Mouse (Mus musculus) central nervous system, embryonic 14 days (tissue): Measurements from ENCODE around the gene Gm4131. TPM values are rescaled to one million over a fixed set of nuclear protein-coding genes. Genes with fewer than 3 reads are reported as not detected.

Experiments used
- polyA plus RNA-seq: library from polyadenylated mRNA; depleted of rRNA; stranded (reverse); fragments of >200 nt; gene quantifications from 2 replicates; pipeline ENCODE4 v1.2.3, GENCODE M21; 2012; rRNA removed

The Gm4131 gene
- polyA plus RNA-seq = not detected in 2 replicates

GRCm38 (mm10) chr14:62566821-62567220 lies at the start of gene Gm4131:
TSS of gene Gm4131 (minus strand) at chr14:62566921.

GRCm38 (mm10) chr14:62555309-62555829 lies 11.4 kb downstream of the Gm4131 start, which contains the start of gene Fam124a:
TSS of gene Fam124a (plus strand) at chr14:62555737.

GRCm38 (mm10) chr14:62456239-62456747 lies 110.4 kb downstream of the Gm4131 start, which contains the start of gene Gucy1b2:
TSS of gene Gucy1b2 (minus strand) at chr14:62456289.

Other genes with a start within 250 kb of the Gm4131 start
- gene Gucy1b2, start 110.6 kb downstream of the Gm4131 start, polyA plus RNA-seq = 1.2 and 2.4 TPM in 2 replicates
- 30.5 and 31.9 TPM in 2 replicates for gene Fam124a, start 11.2 kb downstream of the Gm4131 start, polyA plus RNA-seq
- 0.11 TPM in 1 of 2 replicates, not detected in the other for gene Serpine3, start 96.7 kb upstream of the Gm4131 start, polyA plus RNA-seq
- gene Ints6, start 194.2 kb upstream of the Gm4131 start, polyA plus RNA-seq = 16.5 and 17.1 TPM in 2 replicates